Mouse (Mus musculus): ENCODE data around the gene Rragc.

Rragc gene

GRCm38 (mm10) chr4:123952059-123952458 is 34.8 kb downstream of the Rragc start:
- DNase-seq (ENCODE audit: low spot score in 2 of 2): no peak

GRCm38 (mm10) chr4:123956703-123957491 is 39.7 kb downstream of the Rragc start:
- DNase-seq (ENCODE audit: low spot score in 2 of 2): peak; percentile 76

- DNase-seq (ENCODE audit: low spot score in 2 of 2): no peak
These were observed 40.2 kb downstream of the Rragc start for GRCm38 (mm10) chr4:123957492-123957808.

- no peak for DNase-seq (ENCODE audit: low spot score in 2 of 2)
These were observed 40.6 kb downstream of the Rragc start for GRCm38 (mm10) chr4:123957891-123958290.

GRCm38 (mm10) chr4:123960955-123961354 is 43.7 kb downstream of the Rragc start:
- no peak for DNase-seq (ENCODE audit: low spot score in 2 of 2)

GRCm38 (mm10) chr4:123962721-123963120 is 45.5 kb downstream of the Rragc start:
- DNase-seq (ENCODE audit: low spot score in 2 of 2): no peak

- no peak for DNase-seq (ENCODE audit: low spot score in 2 of 2)
These were observed 51.5 kb downstream of the Rragc start for GRCm38 (mm10) chr4:123968663-123969321.

GRCm38 (mm10) chr4:123969458-123969857 is 52.2 kb downstream of the Rragc start:
- no peak for DNase-seq (ENCODE audit: low spot score in 2 of 2)

GRCm38 (mm10) chr4:123971059-123971458 is 53.8 kb downstream of the Rragc start:
- DNase-seq (ENCODE audit: low spot score in 2 of 2): no peak

GRCm38 (mm10) chr4:123972423-123973049 is 55.3 kb downstream of the Rragc start:
- no peak for DNase-seq (ENCODE audit: low spot score in 2 of 2)

GRCm38 (mm10) chr4:123982105-123982504 is 64.9 kb downstream of the Rragc start:
- no peak for DNase-seq (ENCODE audit: low spot score in 2 of 2)

All from right cerebral cortex, adult 2 months (tissue).